Mouse (Mus musculus) liver, postnatal 0 days (tissue): Measurements from ENCODE around the gene Themis.

Experiments used
- CTCF ChIP-seq: sonication (generic); IDR thresholded peaks from 2 replicates; pipeline ENCODE4 v1.5.1; 2016; ENCODE audit warnings: antibody characterized with exemption, low read depth
- EP300 ChIP-seq: IDR thresholded peaks from 2 replicates; pipeline ENCODE4 v1.6.1; 2016; ENCODE audit warnings: antibody characterized with exemption, low read depth, mild to moderate bottlenecking

GRCm38 (mm10) chr10:28675337-28675736 lies 7.2 kb downstream of the Themis start:
- TF ChIP-seq EP300 (no peak), CTCF (no peak)
